17 mouse cellular contexts compared by ENCODE assay signal in the genomic region with DNA sequence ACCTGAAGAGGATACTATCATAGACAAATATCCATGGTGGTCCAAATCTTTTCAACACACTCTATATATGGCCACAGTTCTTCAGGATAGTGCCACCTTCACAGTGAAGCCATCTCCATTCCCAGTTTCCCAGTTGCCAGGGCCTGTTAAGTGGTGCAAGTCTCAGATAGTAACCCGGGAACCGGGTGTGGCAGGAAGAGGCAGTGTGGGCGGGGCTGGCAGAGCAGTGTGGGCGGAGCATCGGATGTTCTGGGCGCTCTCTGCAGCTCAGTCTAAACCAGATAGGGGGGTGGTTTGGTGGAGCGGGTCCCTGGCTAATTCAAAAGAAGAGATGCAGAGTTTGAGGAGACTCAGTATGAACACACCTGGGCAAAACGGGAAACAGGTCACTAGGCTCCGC. TPM values are rescaled to one million over a fixed set of nuclear protein-coding genes. Genes with fewer than 3 reads are reported as not detected.
DNase-seq lines count a peak whose midpoint lies in the region; ATAC-seq lines count a peak whose summit lies in the region.
"Had no signal": no experiment of that assay in that cellular context is flagged by ENCODE, and none has a peak within 500 bp of the region (broad histone marks: within the 10 kb centered on the region; RNA-seq: fewer than 3 reads in every experiment).

No protein-coding gene starts in this region.

- H3K9me3 ChIP-seq in limb, embryonic 10.5 days (replicated peaks): no peaks in the 10 kb centered on the region
- H3K9me3 ChIP-seq: embryonic facial prominence, embryonic 15.5 days; kidney, embryonic 15.5 days; midbrain, embryonic 15.5 days had no signal

- no peak overlapping the region for H3K4me3 ChIP-seq in limb, embryonic 10.5 days
- H3K4me3 ChIP-seq: embryonic facial prominence, embryonic 15.5 days; heart, embryonic 12.5 days; hindbrain, embryonic 13.5 days; kidney, embryonic 15.5 days; midbrain, embryonic 15.5 days had no signal

- H3K27me3 ChIP-seq in limb, embryonic 10.5 days (ENCODE audit: low read depth, poor library complexity, severe bottlenecking): no peaks in the 10 kb centered on the region
- H3K27me3 ChIP-seq: embryonic facial prominence, embryonic 15.5 days; heart, embryonic 12.5 days; kidney, embryonic 15.5 days; midbrain, embryonic 15.5 days had no signal

- no peak for ATAC-seq in megakaryocyte, adult 5-6 weeks (ENCODE audit: poor library complexity, severe bottlenecking)
- ATAC-seq: midbrain, embryonic 15.5 days had no signal

- 28% methylated on average over 9 of the region's 9 CpGs for WGBS in limb, embryonic 10.5 days

- peak overlapping the region; percentile 26; the same call in 1 of the 2 replicates for H3K27ac ChIP-seq in limb, embryonic 10.5 days
- H3K27ac ChIP-seq: embryonic facial prominence, embryonic 15.5 days; hindbrain, embryonic 13.5 days; kidney, embryonic 15.5 days; midbrain, embryonic 15.5 days had no signal

- DNase-seq in testis, postnatal 10 days (ENCODE audit: low spot score): peak; percentile 55
- no peak for DNase-seq in testis, postnatal 14 days (ENCODE audit: low spot score)
- DNase-seq in brain, adult 2 months (ENCODE audit: low read depth, low spot score): peak; percentile 39
- DNase-seq in limb, embryonic 10.5 days (ENCODE audit: low spot score): no peak
- DNase-seq in thymus, postnatal 4 days: peak; percentile 58
- DNase-seq in layer of hippocampus, postnatal 25 days (ENCODE audit: extremely low spot score in 1 of 2, low spot score in 1 of 2): no peak
- DNase-seq: adrenal gland, postnatal 36 days; cerebellum, adult 9-11 months; lung, adult 18-20 months; right cerebral cortex, postnatal 4 days had no signal

- no peaks in the 10 kb centered on the region for H3K36me3 ChIP-seq in limb, embryonic 10.5 days
- H3K36me3 ChIP-seq: embryonic facial prominence, embryonic 15.5 days; heart, embryonic 12.5 days; hindbrain, embryonic 13.5 days; kidney, embryonic 15.5 days; midbrain, embryonic 15.5 days had no signal

- peaks cover 60% of the 10 kb centered on the region for H3K4me1 ChIP-seq in limb, embryonic 10.5 days

RNA-seq across cellular contexts. Expression of a gene that starts 29.8 kb away (rescaled TPM):
- polyA plus RNA-seq in limb, embryonic 10.5 days (2016; fragmentation: Nextera tagmentation; extraction: Ambion mirVana): 57.2 and 66.6 TPM in 2 replicates
- not detected in 2 replicates for total RNA-seq in megakaryocyte, adult 5-6 weeks (2015)
- total RNA-seq in megakaryocyte, adult 5-6 weeks (2017): not detected in 2 replicates
- 10 to 100 TPM; 14.5 to 19.5 TPM for total RNA-seq in layer of hippocampus, postnatal 25 days (2021)
- total RNA-seq: neutrophil, adult 5-6 weeks had no signal

RNA-seq across cellular contexts. Expression of a gene that starts 54.7 kb away (rescaled TPM):
- polyA plus RNA-seq in limb, embryonic 10.5 days (2016; fragmentation: Nextera tagmentation; extraction: Ambion mirVana): 13.2 and 13.7 TPM in 2 replicates
- total RNA-seq in megakaryocyte, adult 5-6 weeks (2015): 1.1 TPM in 2 replicates
- total RNA-seq in megakaryocyte, adult 5-6 weeks (2017): 0.99 and 2.6 TPM in 2 replicates
- 1 to 10 TPM; 1.2 to 1.8 TPM for total RNA-seq in layer of hippocampus, postnatal 25 days (2021)

Comparison
In these comparisons a context has a peak if more than half of its experiments do, and no peak if none do; other contexts are left out.
1. DNase-seq: peak in testis, postnatal 10 days (single experiment), brain, adult 2 months (single experiment) and thymus, postnatal 4 days (single experiment); none in testis, postnatal 14 days (single experiment), limb, embryonic 10.5 days (single experiment) and layer of hippocampus, postnatal 25 days (0 of 2).
2. RNA of a gene that starts 29.8 kb away (total RNA-seq): 14.5 to 19.5 TPM in layer of hippocampus, postnatal 25 days; not detected in megakaryocyte, adult 5-6 weeks; every median in the first group is over 10 times any median in the second.